Mouse (Mus musculus): ENCODE measurements at regions not wholly inside any gene's neighbourhood (a gene's known extent, or its start where the extent isn't known, plus 50 kb on each side); places are given as distances from the start of the nearest gene placed in this dataset.

GRCm38 (mm10) chr11:88778326-88778725, 60.0 kb upstream of the Msi2 start:
- peak; percentile 8 to 18 for DNase-seq (ENCODE audit: low spot score in 2 of 2)

GRCm38 (mm10) chr11:88774401-88774931, 56.2 kb upstream of the Msi2 start:
- no peak for DNase-seq (ENCODE audit: low spot score in 2 of 2)

GRCm38 (mm10) chr11:88773961-88774360, 55.6 kb upstream of the Msi2 start:
- no peak for DNase-seq (ENCODE audit: low spot score in 2 of 2)

- DNase-seq (ENCODE audit: low spot score in 2 of 2) = no peak
These were observed 52.1 kb upstream of the Msi2 start for GRCm38 (mm10) chr11:88770405-88770804.
